Mouse (Mus musculus) gastrocnemius, adult 2 months (tissue): Measurements from ENCODE around the gene Pom121l12. TPM values are rescaled to one million over a fixed set of nuclear protein-coding genes. Genes with fewer than 3 reads are reported as not detected.

Experiments used
- DNase-seq: peaks from one replicate; pipeline ENCODE4 v3.0.0; 2022
- H3K27ac ChIP-seq: fragments of 200-600 bp; 2 replicates; pipeline ENCODE4 v1.8.1; 2022; ENCODE audit warnings: mild to moderate bottlenecking
- H3K4me3 ChIP-seq: fragments of 200-600 bp; 2 replicates; pipeline ENCODE4 v1.8.1; 2022; ENCODE audit warnings: mild to moderate bottlenecking, moderate library complexity
- CTCF ChIP-seq: fragments of 200-600 bp; IDR thresholded peaks from 2 replicates; pipeline ENCODE4 v1.8.1; 2022; ENCODE audit warnings: antibody characterized with exemption, mild to moderate bottlenecking, moderate library complexity
- intact Hi-C: fragments of 180-260 bp; cut with DNase I; formaldehyde crosslinking; loops from one replicate; pipeline ENCODE4 v1.15.1; 2025
- long read RNA-seq, 2 experiments: library from polyadenylated mRNA; stranded (forward); transcript quantifications; one replicate each; pipeline ENCODE4 v2.0.0; 2021
- total RNA-seq, 2 experiments: library from RNA; stranded (reverse); gene quantifications; 2 replicates each; pipeline ENCODE4 v1.2.3; 2021

The Pom121l12 gene
- not detected for total RNA-seq
- long read RNA-seq, experiment 1, result 0 reads
- long read RNA-seq, experiment 2, result 0 reads

DNA sequence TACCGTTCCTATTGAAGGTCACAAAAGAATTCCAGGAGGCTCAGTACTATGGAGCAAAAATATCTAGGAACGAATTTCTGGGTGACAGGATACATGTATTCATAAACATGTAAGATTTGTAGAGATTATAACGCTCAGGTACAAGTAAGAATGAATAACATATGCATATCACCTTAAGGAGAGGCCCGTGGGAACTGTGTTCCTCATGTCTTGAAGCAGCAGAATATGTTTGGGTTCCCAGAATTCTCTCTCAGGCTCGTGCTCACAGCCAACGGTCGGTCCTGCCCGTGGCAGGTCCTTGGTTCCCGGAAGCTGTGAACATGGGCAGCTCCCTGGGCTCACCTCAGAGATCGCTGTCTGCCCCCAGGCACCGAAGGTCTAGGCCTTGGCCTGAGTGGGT lies at the start of gene Pom121l12:
TSS of gene Pom121l12 (plus strand) at position 301 of the 400 bp plus-strand sequence.
- H3K27ac ChIP-seq, result no peak within 1 kb of the TSS
- DNase-seq, result no peak
- TF ChIP-seq CTCF, result no peak
- intact Hi-C loops, result no loop called here
- H3K4me3 ChIP-seq, result no peak within 1 kb of the TSS

DNA sequence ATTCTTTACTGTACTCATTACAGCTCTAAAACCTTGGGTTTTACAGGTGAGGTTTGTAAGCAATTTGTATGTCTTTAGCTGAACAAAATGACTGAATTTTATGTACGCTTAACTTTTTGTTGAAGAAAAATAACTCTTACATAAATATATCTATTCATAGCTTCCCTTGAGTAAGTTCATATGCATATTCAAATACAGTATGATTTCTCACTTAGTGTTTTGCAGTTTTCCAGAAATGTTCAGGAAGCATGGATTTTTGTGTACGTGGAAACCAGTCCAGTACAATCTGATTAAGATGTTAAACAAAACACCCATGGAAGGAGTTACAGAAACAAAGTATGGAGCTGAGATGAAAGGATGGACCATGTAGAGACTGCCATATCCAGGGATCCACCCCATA lies 12.8 kb downstream of the Pom121l12 start:
- intact Hi-C loops, result no loop called here
- H3K4me3 ChIP-seq, result no peak overlapping the region
- no peak for TF ChIP-seq CTCF
- no peak overlapping the region for H3K27ac ChIP-seq
- no peak for DNase-seq
